Mouse (Mus musculus) kidney, adult 2 months (tissue): ENCODE results near the gene Galntl6. TPM values are rescaled to one million over a fixed set of nuclear protein-coding genes. Genes with fewer than 3 reads are reported as not detected.

Source experiments
- DNase-seq: peaks from one replicate; pipeline ENCODE4 v3.0.0; 2021
- H3K27ac ChIP-seq: fragments of 200-500 bp; 2 replicates; pipeline ENCODE4 v1.5.1; 2012; ENCODE audit warnings: low read depth, low read length, control low read depth, inconsistent platforms; ENCODE audit not compliant: insufficient read depth
- H3K27me3 ChIP-seq: fragments of 200-500 bp; replicated peaks from 2 replicates; pipeline ENCODE4 v1.6.1; 2012; ENCODE audit warnings: mild to moderate bottlenecking, moderate library complexity, low read length, inconsistent platforms; ENCODE audit not compliant: control insufficient read depth, insufficient read depth
- H3K36me3 ChIP-seq: fragments of 200-500 bp; 2 replicates; pipeline ENCODE4 v1.6.1; 2012; ENCODE audit warnings: mild to moderate bottlenecking, moderate library complexity, low read length, inconsistent platforms; ENCODE audit not compliant: control insufficient read depth, insufficient read depth
- H3K4me1 ChIP-seq: fragments of 200-500 bp; 2 replicates; pipeline ENCODE4 v1.6.1; 2011; ENCODE audit warnings: low read length; ENCODE audit not compliant: control insufficient read depth, insufficient read depth
- H3K4me3 ChIP-seq: fragments of 200-500 bp; 2 replicates; pipeline ENCODE4 v1.5.1; 2011; ENCODE audit warnings: mild to moderate bottlenecking, low read depth, low read length, control low read depth; ENCODE audit not compliant: insufficient read depth
- CTCF ChIP-seq: fragments of 200-500 bp; conservative IDR thresholded peaks from 2 replicates; pipeline ENCODE4 v1.5.1; 2011; ENCODE audit warnings: low read depth, mild to moderate bottlenecking, control low read depth, low read length, moderate library complexity, mixed read lengths; ENCODE audit not compliant: insufficient read depth, insufficient read length
- POLR2A ChIP-seq: fragments of 200-500 bp; IDR thresholded peaks from one replicate; pipeline ENCODE4 v1.6.1; 2011; ENCODE audit warnings: low read depth, low read length, control low read depth
- WGBS: fragments of 180-500 bp; shearing (Covaris S2); methylation state at CpG from one replicate; pipeline ENCODE4 v1.1.7; 2018; 5-methylcytosine and 5-hydroxymethylcytosine counted together
- polyA plus RNA-seq: library from polyadenylated mRNA; depleted of rRNA; stranded (reverse); fragments of >200 nt; gene quantifications from 2 replicates; pipeline ENCODE4 v1.2.3, GENCODE M21; 2012

Galntl6 gene
- polyA plus RNA-seq, 1 experiment = not detected

DNA sequence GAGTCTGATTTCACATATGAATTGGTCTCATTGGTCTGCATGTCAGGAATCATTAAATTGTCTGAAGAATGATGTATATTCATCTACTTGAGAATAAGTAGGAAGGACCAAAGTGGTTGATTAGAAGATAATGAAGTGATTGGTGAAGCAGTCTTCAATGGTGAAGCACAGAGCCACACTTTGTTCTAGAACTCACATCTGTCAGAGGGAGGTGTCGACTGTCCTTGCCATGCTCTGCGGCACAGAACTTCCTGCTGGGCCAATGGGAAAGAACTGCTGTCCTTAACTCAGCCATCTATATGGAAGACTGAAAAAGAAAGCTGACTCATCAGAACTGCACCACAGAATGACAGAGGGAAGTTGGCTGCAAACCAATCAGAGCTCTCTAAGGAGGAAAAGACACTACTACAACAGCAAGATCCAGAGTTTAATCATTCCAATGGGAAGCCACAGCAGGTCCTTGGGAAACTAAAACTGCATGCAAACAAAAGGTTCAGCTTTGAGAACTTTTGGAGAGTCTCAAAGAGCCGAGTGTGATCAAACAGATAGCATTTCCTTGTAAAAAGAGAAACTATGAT lies 992.0 kb downstream of the Galntl6 start:
- H3K4me1 ChIP-seq = no peaks in the 10 kb centered on the region
- no peak for TF ChIP-seq POLR2A
- no peak for TF ChIP-seq CTCF
- no peaks in the 10 kb centered on the region for H3K36me3 ChIP-seq
- no peak for DNase-seq
- no peak overlapping the region for H3K4me3 ChIP-seq
- no peaks in the 10 kb centered on the region for H3K27me3 ChIP-seq
- 55% methylated on average over 3 of the region's 3 CpGs for WGBS
- no peak overlapping the region for H3K27ac ChIP-seq

- Histone ChIP-seq H3K4me1 (no peaks in the 10 kb centered on the region), H3K27me3 (no peaks in the 10 kb centered on the region), H3K4me3 (no peak overlapping the region), H3K27ac (no peak overlapping the region), H3K36me3 (no peaks in the 10 kb centered on the region)
- 52% methylated on average over 9 of the region's 9 CpGs for WGBS
- DNase-seq = no peak
- no peak for TF ChIP-seq CTCF
- no peak for TF ChIP-seq POLR2A
These were observed 993.5 kb downstream of the Galntl6 start for GRCm38 (mm10) chr8:57918720-57919640.

- no peaks in the 10 kb centered on the region for H3K4me1 ChIP-seq
- no peak overlapping the region for H3K4me3 ChIP-seq
- TF ChIP-seq POLR2A (no peak), CTCF (no peak)
- no peak overlapping the region for H3K27ac ChIP-seq
- H3K27me3 ChIP-seq = no peaks in the 10 kb centered on the region; the same call in 1 of the 2 replicates
- no peaks in the 10 kb centered on the region for H3K36me3 ChIP-seq
- WGBS = 69% methylated on average over 5 of the region's 5 CpGs
- no peak for DNase-seq
These were observed 1019.1 kb downstream of the Galntl6 start for GRCm38 (mm10) chr8:57893360-57893759.

DNA sequence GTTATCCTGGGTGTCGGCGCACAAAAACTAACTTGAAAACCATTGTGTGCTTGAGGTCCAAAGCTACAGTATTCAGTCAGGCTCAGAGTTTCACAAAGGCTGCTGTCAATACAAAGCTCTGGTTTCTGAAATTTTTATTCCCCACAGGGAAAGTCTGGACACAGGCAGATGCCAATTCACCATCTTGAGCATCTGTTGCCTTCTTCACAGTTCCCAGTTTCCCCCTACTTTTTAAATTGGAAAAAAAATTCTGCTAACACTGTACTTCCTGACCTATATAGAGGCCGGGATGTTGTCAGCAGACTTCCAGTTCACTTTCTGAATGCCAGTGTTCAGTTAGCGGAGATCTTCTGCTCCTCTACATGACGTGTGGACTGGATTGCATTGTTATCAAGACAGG lies 1020.3 kb downstream of the Galntl6 start:
- WGBS = 81% methylated on average over 5 of the region's 5 CpGs
- no peak for TF ChIP-seq CTCF
- H3K4me3 ChIP-seq = no peak overlapping the region
- DNase-seq = no peak
- no peaks in the 10 kb centered on the region; the same call in 1 of the 2 replicates for H3K27me3 ChIP-seq
- no peaks in the 10 kb centered on the region for H3K36me3 ChIP-seq
- no peak overlapping the region for H3K27ac ChIP-seq
- no peaks in the 10 kb centered on the region for H3K4me1 ChIP-seq

DNA sequence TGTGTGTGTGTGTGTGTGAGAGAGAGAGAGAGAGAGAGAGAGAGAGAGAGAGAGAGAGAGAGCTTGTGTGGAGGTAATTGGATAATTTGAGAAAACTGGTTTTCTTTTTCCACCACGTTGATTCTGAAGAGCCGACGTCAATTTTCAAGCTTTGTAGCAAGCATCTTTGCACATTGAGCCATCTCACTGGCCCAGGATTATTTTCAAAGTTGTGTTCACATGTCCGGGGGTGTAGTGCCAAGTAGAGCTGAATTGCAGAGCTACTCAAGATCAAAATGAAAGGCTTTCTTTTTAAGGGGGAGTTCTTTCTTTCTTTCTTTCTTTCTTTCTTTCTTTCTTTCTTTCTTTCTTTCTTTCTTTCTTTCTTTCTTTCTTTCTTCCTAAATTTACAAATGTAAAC lies 1022.3 kb downstream of the Galntl6 start:
- WGBS = 64% methylated on average over 4 of the region's 4 CpGs
- Histone ChIP-seq H3K27ac (no peak overlapping the region), H3K36me3 (no peaks in the 10 kb centered on the region), H3K4me3 (no peak overlapping the region), H3K27me3 (no peaks in the 10 kb centered on the region; the same call in 1 of the 2 replicates), H3K4me1 (no peaks in the 10 kb centered on the region)
- DNase-seq = no peak
- TF ChIP-seq POLR2A = no peak
- no peak for TF ChIP-seq CTCF

- Histone ChIP-seq H3K27ac (no peak overlapping the region), H3K4me1 (no peaks in the 10 kb centered on the region), H3K27me3 (no peaks in the 10 kb centered on the region; the same call in 1 of the 2 replicates), H3K4me3 (no peak overlapping the region), H3K36me3 (no peaks in the 10 kb centered on the region)
- TF ChIP-seq POLR2A = no peak
- no peak for TF ChIP-seq CTCF
- DNase-seq = no peak
These were observed 1023.6 kb downstream of the Galntl6 start for GRCm38 (mm10) chr8:57888831-57889230.

- 62% methylated on average over 11 of the region's 11 CpGs for WGBS
- TF ChIP-seq POLR2A = no peak
- no peak for TF ChIP-seq CTCF
These were observed 1033.0 kb downstream of the Galntl6 start for GRCm38 (mm10) chr8:57879452-57879851.

More at GRCm38 (mm10) chr8:57879452-57879851, 1033.0 kb downstream of the Galntl6 start:
- no peak overlapping the region for H3K27ac ChIP-seq
- no peaks in the 10 kb centered on the region for H3K36me3 ChIP-seq
- no peaks in the 10 kb centered on the region for H3K27me3 ChIP-seq
- H3K4me3 ChIP-seq = no peak overlapping the region
- H3K4me1 ChIP-seq = no peaks in the 10 kb centered on the region
- DNase-seq = no peak
